Mouse (Mus musculus): ENCODE measurements around the gene Ube2q2.

- no peak for TF ChIP-seq CTCF (IDR thresholded peaks at IDR 0.05; ENCODE audit: borderline replicate concordance, insufficient read depth, low read length)
- TF ChIP-seq POLR2A (IDR thresholded peaks at IDR 0.05; ENCODE audit: low read depth, low read length), result peak; percentile 80
Measured at GRCm38 (mm10) chr9:55208790-55209481, 60.3 kb downstream of the Ube2q2 start, which contains the start of gene Fbxo22.

All from embryonic fibroblast, embryonic 13.5 days (primary cell).